34 mouse cellular contexts compared by ENCODE assay signal in the genomic region with DNA sequence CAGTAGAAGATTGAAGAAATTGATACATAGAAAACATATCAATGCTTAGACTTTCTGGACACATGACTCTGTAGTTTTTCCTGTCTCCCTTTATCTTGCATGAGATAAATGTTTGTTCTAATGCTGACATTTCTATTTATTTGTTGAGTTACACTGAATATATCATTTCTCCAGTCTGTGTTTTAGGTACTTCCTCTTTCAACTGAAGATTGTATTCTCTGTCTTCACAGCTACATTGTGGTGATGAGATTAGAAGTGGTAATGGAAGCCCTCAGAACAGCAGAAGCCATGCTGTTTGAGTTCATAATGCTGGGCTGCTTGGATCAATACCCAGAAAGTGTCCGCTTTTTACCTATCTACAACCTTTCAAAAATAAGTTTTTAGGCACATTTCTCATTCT. TPM values are rescaled to one million over a fixed set of nuclear protein-coding genes. Genes with fewer than 3 reads are reported as not detected.
"Had no signal": no experiment of that assay in that cellular context is flagged by ENCODE, and none has a peak within 500 bp of the region (broad histone marks: within the 10 kb centered on the region; RNA-seq: fewer than 3 reads in every experiment).

No protein-coding gene starts in this region.

- H3K9ac ChIP-seq: heart, embryonic 12.5 days; heart, embryonic 13.5 days; heart, embryonic 15.5 days; hindbrain, embryonic 12.5 days; hindbrain, embryonic 13.5 days; hindbrain, embryonic 14.5 days; hindbrain, embryonic 15.5 days; intestine, embryonic 15.5 days; kidney, embryonic 15.5 days had no signal

- H3K27me3 ChIP-seq: heart, embryonic 12.5 days; heart, embryonic 13.5 days; heart, embryonic 15.5 days; hindbrain, embryonic 12.5 days; hindbrain, embryonic 13.5 days; hindbrain, embryonic 15.5 days; intestine, embryonic 15.5 days; kidney, embryonic 15.5 days had no signal

- H3K9me3 ChIP-seq: heart, embryonic 12.5 days; heart, embryonic 13.5 days; heart, embryonic 15.5 days; hindbrain, embryonic 10.5 days; hindbrain, embryonic 12.5 days; hindbrain, embryonic 13.5 days; hindbrain, embryonic 15.5 days; intestine, embryonic 15.5 days; kidney, embryonic 15.5 days had no signal

- DNase-seq: heart, postnatal 10 days; heart, postnatal 14 days; heart, postnatal 36 days; heart, postnatal 4 days; kidney, adult 11 months; kidney, adult 18-20 months; kidney, adult 2 months; kidney, adult 8-10 months; kidney, adult 9 months; kidney, postnatal 10 days; kidney, postnatal 14 days; kidney, postnatal 25 days; kidney, postnatal 36 days; kidney, postnatal 4 days; layer of hippocampus, adult 9-11 months; layer of hippocampus, postnatal 36 days had no signal

- H3K36me3 ChIP-seq: heart, embryonic 12.5 days; heart, embryonic 13.5 days; heart, embryonic 15.5 days; hindbrain, embryonic 12.5 days; hindbrain, embryonic 15.5 days; intestine, embryonic 15.5 days had no signal

- H3K27ac ChIP-seq: heart, embryonic 13.5 days; heart, embryonic 15.5 days; hindbrain, embryonic 10.5 days; hindbrain, embryonic 12.5 days; hindbrain, embryonic 13.5 days; hindbrain, embryonic 14.5 days; hindbrain, embryonic 15.5 days; hindbrain, postnatal 0 days; intestine, embryonic 15.5 days; kidney, embryonic 15.5 days; kidney, postnatal 0 days; layer of hippocampus, adult 2 months; left cerebral cortex, adult 2 months had no signal

- H3K4me1 ChIP-seq: heart, embryonic 13.5 days; heart, embryonic 15.5 days; hindbrain, embryonic 10.5 days; hindbrain, embryonic 12.5 days; hindbrain, embryonic 13.5 days; hindbrain, embryonic 15.5 days; intestine, embryonic 15.5 days; kidney, embryonic 15.5 days had no signal

- H3K4me3 ChIP-seq: heart, embryonic 12.5 days; heart, embryonic 13.5 days; heart, embryonic 15.5 days; hindbrain, embryonic 10.5 days; hindbrain, embryonic 12.5 days; hindbrain, embryonic 13.5 days; hindbrain, embryonic 15.5 days; intestine, embryonic 15.5 days; kidney, embryonic 15.5 days; layer of hippocampus, adult 2 months; left cerebral cortex, adult 2 months had no signal

RNA-seq across cellular contexts. Expression of a gene that starts 32.3 kb away (rescaled TPM):
- polyA plus RNA-seq: heart, embryonic 13.5 days; heart, embryonic 14.5 days; heart, embryonic 15.5 days; inflammation-experienced regulatory T-cells, adult 6 months; intestine, embryonic 16.5 days; intestine, postnatal 0 days had no signal
